In genomic region chr1:136052547-136052946, GRCm38 (mm10) we compare ENCODE assay signal across 15 mouse cellular contexts. TPM values are rescaled to one million over a fixed set of nuclear protein-coding genes. Genes with fewer than 3 reads are reported as not detected.
DNase-seq lines count a peak whose midpoint lies in the region; ATAC-seq and TF ChIP-seq lines count a peak whose summit lies in the region.
"Had no signal": no experiment of that assay in that cellular context is flagged by ENCODE, and none has a peak within 500 bp of the region (broad histone marks: within the 10 kb centered on the region; RNA-seq: fewer than 3 reads in every experiment).

TSS of gene Cacna1s (plus strand) at chr1:136052750.

- H3K4me1 ChIP-seq in hindbrain, embryonic 13.5 days (replicated peaks), result peaks cover 23% of the 10 kb centered on the region
- H3K4me1 ChIP-seq in hindbrain, postnatal 0 days (ENCODE audit: insufficient read depth, low read length), result peaks cover 11% of the 10 kb centered on the region

- H3K9ac ChIP-seq in hindbrain, embryonic 13.5 days, result peak within 1 kb of the TSS; percentile 24; the same call in 1 of the 2 replicates
- no peak within 1 kb of the TSS for H3K9ac ChIP-seq in hindbrain, postnatal 0 days (replicated peaks; ENCODE audit: low read length)

- no peak within 1 kb of the TSS for H3K4me3 ChIP-seq in hindbrain, embryonic 13.5 days
- H3K4me3 ChIP-seq in hindbrain, postnatal 0 days (ENCODE audit: low read length), result no peak within 1 kb of the TSS

- no peak within 1 kb of the TSS for H3K4me2 ChIP-seq in hindbrain, embryonic 13.5 days
- no peak within 1 kb of the TSS for H3K4me2 ChIP-seq in hindbrain, postnatal 0 days (ENCODE audit: low read depth, low read length)

- peaks cover 52% of the 10 kb centered on the region for H3K27me3 ChIP-seq in hindbrain, embryonic 13.5 days
- H3K27me3 ChIP-seq in hindbrain, postnatal 0 days (ENCODE audit: insufficient read depth, low read length), result 0 out of 2 replicates have a peak, but pooled peaks cover 4% of the 10 kb centered on the region

- peak; percentile 36 to 64 for DNase-seq in cerebellum, postnatal 10 days
- no peak for DNase-seq in cerebellum, adult 9-10 months
- DNase-seq in hindbrain, postnatal 0 days (ENCODE audit: low spot score), result no peak
- peak; percentile 40 for DNase-seq in retina, postnatal 1 day
- no peak for DNase-seq in retina, embryonic 14.5 days (ENCODE audit: low spot score)
- DNase-seq in thymus, postnatal 36 days, result no peak
- DNase-seq: adrenal gland, adult 2 months; cerebellum, adult 9-11 months; lung, postnatal 4 days; right cerebral cortex, postnatal 4 days had no signal

- WGBS in hindbrain, embryonic 13.5 days, result 40% methylated on average over 11 of the region's 11 CpGs
- 45% methylated on average over 11 of the region's 11 CpGs for WGBS in hindbrain, postnatal 0 days

- no peaks in the 10 kb centered on the region for H3K9me3 ChIP-seq in hindbrain, embryonic 13.5 days
- H3K9me3 ChIP-seq in hindbrain, postnatal 0 days (ENCODE audit: low read length), result no peaks in the 10 kb centered on the region
- H3K9me3 ChIP-seq: forebrain, embryonic 15.5 days; heart, embryonic 12.5 days had no signal

- no peaks in the 10 kb centered on the region for H3K36me3 ChIP-seq in hindbrain, embryonic 13.5 days
- no peaks in the 10 kb centered on the region for H3K36me3 ChIP-seq in hindbrain, postnatal 0 days (ENCODE audit: insufficient read depth, low read length)
- H3K36me3 ChIP-seq: forebrain, embryonic 15.5 days; heart, embryonic 12.5 days had no signal

- ATAC-seq in hindbrain, embryonic 13.5 days (ENCODE audit: low FRiP score), result no peak
- ATAC-seq in hindbrain, postnatal 0 days, result no peak
- no peak for ATAC-seq in granulocyte monocyte progenitor cell, adult 5-6 weeks (replicated peaks; ENCODE audit: poor library complexity, severe bottlenecking)
- ATAC-seq: forebrain, embryonic 15.5 days; intestine, postnatal 0 days had no signal

- no peak within 1 kb of the TSS for H3K27ac ChIP-seq in hindbrain, embryonic 13.5 days
- H3K27ac ChIP-seq in hindbrain, postnatal 0 days, result no peak within 1 kb of the TSS
- H3K27ac ChIP-seq: forebrain, embryonic 15.5 days had no signal

- no peak for TF ChIP-seq CTCF in hindbrain, postnatal 0 days (IDR thresholded peaks at IDR 0.05; ENCODE audit: low read depth)

RNA-seq across cellular contexts. Expression of gene Cacna1s, which starts in this region (rescaled TPM):
- 0.10 and 0.29 TPM in 2 replicates for polyA plus RNA-seq in hindbrain, embryonic 13.5 days (2015; fragmentation: Nextera tagmentation; extraction: Ambion mirVana)
- total RNA-seq in hindbrain, postnatal 0 days (2014; rRNA removed), result 1.9 and 4.1 TPM in 2 replicates
- 0.53 and 0.69 TPM in 2 replicates for polyA plus RNA-seq in hindbrain, postnatal 0 days (2015; fragmentation: Nextera tagmentation; extraction: Ambion mirVana)
- total RNA-seq in granulocyte monocyte progenitor cell, adult 5-6 weeks (2014; fragmentation: Nextera tagmentation), result not detected in 2 replicates
- not detected in 2 replicates for total RNA-seq in granulocyte monocyte progenitor cell, adult 5-6 weeks (2017)

Comparison
In these comparisons a context has a peak if more than half of its experiments do, and no peak if none do; other contexts are left out.
1. DNase-seq: peak in cerebellum, postnatal 10 days (2 of 2) and retina, postnatal 1 day (single experiment); none in cerebellum, adult 9-10 months (single experiment), hindbrain, postnatal 0 days (single experiment), retina, embryonic 14.5 days (single experiment) and thymus, postnatal 36 days (0 of 2).